Mouse (Mus musculus): ENCODE data around the gene Arrdc5.
"Not testable (repeated sequence)": the region's sequence is repeated elsewhere in the genome, so short reads cannot be mapped to it uniquely, and the experiment has no call there.

Gene Arrdc5

DNA sequence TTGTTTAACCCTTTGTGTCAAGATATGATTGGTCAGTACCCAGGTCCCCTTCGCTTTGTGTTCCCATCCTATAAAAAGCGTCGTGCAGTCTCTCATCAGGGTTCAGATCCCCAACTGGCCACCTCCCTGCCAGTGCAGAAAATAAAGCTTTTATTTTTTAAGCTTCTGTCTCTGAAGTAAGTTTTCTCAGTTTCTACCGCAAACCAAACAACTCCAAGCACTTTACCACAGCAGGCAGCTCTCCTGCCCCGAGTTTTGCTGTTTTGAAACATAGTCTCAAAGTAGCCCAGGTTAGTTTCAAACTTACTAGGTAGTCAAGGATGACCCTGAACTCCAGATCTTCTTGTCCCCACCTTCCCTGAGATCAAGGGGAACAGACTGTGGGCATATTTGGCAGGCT is 21.7 kb downstream of the Arrdc5 start:
- DNase-seq (ENCODE audit: low spot score in 2 of 2): no peak

DNA sequence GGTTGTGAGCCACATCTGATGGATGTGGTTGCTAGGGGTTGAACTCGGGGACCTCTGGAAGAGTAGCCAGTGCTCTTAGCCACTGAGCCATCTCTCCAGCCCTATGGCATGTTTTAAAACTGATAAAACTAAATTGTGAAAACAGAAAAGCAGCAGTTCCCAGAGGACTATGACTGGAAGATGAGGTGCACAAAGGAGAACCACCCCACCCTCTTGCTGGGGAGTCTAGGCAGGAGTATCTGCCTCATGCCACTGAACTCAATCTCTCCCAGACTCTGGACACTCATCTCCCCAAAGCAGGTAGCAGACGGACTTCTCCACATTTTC is 22.6 kb downstream of the Arrdc5 start:
- DNase-seq (ENCODE audit: low spot score in 2 of 2): no peak

DNA sequence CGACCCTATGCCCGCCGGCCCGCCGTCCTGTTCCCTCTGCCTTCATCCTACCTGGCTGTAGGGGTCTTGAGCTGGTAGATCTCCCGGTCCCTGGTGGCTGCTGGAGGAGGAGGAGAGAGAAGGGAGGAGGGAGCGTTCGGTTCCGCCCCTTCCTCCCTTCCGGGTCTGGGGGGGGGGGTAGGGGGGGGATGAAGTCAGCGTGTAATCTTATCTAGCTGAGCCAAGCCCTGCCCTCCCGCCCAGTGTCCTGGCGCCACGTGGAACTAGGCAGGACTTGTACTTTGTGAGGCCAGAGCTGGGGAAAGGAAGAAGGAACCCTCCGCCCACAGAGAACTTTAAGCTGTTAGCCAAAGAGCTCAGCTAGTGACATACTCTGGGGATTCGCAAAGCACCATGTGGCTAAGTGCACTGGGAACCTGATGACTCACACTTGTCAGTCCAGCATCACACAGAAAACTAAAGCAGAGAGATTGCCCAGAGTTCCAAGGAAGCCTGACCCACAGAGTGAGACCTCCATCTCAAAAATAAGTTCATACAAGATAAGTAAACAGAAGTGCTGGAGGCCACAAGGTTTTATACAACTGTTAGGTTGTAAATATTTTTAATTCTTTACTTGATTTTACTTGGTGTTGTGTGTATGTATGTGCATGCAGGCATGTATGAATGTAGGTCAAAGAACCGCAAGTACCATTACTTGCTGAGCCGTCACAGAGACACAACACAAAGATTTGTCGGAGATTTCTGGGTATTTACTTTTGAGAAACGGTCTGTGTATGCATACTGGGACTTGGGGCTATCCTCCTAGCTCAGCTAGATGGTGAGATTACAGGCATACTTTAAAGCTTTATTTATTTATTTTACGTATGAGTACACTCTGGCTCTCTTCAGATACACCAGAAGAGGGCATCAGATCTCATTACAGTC is 23.2 kb downstream of the Arrdc5 start, which contains the start of gene Ticam1:
Ticam1 (minus strand) TSS at position 144 of the 924 bp plus-strand sequence.
- peak; percentile 64 to 72 for DNase-seq (ENCODE audit: low spot score in 2 of 2)

DNA sequence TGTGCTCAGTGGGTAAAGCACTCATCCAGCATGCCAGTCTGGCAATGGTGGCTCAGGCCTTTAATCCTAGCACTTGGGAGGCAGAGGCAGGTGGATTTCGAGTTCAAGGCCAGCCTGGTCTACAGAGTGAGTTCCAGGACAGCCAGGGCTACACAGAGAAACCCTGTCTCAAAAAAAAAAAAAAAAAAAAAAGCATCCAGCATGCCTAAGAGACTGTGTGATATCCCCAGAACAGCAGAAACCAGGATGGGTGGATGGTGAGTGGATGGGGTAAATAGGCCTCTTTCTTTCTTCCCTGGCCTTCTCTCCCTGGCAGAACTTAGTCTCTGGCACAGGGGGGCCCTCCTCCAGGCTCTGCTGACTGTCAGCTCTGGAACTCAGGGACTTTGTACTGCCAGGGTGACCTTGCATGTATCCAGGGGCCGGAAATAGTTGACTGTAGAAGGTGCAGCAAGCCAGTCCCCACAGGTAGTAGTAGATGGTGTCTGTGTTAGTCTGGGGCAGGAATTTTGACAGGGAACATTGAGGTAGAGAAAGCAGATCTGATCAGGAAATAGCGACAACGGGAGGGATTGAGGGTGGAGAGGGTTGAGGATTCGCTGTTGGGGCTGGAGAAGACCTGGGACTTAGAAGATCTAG is 24.1 kb downstream of the Arrdc5 start:
- DNase-seq (ENCODE audit: low spot score in 2 of 2): no peak

DNA sequence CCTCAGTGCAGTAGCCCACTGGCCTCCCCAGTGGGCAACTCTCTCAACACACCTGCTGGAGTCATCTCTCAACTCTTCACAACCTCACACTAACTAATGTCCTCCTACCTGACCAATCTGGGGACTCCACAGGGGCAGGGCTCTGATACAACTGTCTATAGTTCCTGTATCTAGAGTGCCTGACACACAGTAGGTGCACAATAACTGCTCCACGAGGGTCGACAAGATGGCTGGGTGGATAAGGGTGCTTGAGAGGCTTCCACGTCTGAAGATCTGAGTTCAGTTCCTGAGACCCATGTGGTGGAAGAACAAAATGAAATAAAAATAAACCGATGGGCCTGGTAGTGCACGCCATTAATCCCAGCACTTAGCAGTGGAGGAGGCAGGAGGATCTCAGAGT is 26.1 kb downstream of the Arrdc5 start:
- no peak for DNase-seq (ENCODE audit: low spot score in 2 of 2)

DNA sequence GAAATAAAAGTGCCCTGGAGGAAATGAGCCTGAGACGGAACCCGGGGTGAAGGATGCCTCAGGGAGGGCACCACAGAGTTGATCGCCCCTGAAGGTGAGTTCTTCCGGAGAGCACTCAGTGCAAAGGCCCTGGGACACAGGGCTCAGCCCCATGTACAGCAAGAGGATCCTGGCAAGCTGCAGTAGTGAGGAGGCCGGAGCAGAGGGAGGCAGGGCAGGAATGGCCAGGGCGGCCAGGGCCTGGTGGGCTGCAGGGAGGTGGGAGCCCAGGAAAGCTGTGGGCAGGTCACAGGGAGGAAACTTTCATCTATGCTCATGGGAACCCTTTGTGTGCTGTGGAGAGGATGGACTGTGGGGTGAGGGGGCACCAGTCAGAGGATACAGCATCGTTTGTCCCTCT is 26.6 kb downstream of the Arrdc5 start:
- DNase-seq (ENCODE audit: low spot score in 2 of 2): no peak

DNA sequence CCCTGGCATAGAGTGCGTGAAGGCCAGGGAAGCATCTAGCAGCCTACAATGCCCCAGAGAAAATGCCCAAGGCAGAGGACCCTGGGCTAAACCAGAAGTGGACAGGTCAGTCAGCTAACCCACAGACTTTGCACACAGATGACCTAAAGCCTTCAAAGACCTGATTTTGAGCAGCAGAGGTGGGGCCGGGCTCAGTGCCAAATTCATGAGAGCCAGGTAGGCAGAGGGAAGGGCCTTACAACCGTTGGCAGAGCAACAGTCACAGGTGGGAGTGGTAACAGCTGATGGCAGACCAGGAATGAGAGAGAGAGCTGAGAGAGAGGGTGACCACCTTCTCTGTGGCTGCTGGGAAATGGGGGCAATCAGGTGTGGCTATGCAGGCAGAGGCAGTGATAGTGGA is 27.4 kb downstream of the Arrdc5 start:
- no peak for DNase-seq (ENCODE audit: low spot score in 2 of 2)

DNA sequence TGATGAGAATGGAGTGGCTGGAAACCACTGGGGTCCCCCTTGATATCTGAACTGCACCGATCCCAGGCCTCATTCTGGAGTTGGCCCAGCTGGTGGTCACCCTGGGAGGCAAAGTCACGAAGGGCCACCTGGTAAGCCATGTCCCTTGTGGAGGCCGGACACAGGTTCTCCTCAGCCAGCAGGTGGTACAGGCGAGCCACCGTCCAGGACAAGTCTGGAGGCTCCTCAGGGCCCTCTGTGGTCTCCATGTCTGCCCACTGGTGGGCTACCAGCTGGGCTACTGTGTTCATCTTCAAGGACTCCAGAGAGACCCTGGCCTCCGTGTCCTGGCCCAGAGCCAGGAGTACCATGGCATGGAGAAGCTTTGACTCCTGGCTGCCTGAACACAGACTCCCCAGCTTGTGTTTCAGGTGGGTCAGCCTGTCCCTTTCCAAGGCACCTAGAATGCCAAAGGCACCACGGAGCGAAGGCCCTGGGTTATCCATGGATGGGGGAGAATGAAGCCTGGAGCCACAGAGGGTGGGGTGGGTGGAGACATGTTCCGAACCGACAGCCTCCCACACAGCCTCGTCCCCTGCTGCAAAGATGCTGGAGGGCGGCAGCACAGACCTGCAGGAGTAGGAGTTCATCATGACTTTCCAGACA is 28.4 kb downstream of the Arrdc5 start:
- DNase-seq (ENCODE audit: low spot score in 2 of 2): no peak

DNA sequence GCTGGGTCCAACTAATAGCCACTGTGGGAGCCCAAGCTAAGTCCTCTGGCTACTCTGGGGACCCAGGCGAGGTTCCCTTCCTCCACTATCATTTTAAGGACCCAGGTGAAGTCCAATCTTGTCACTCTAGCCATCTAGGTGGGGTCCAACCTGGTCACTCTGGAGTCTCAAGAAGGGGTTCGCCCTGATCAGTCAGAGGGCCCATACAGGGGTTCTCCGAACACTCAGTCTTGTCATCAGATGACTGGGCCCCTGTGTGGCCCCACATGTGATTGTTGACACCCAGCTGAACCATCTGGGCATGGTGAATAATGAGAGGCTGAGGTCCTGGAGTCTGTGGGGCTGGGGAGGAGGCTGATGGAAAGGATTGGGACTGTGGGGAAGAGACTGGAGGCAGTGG is 30.3 kb downstream of the Arrdc5 start:
- DNase-seq (ENCODE audit: low spot score in 2 of 2): no peak

DNA sequence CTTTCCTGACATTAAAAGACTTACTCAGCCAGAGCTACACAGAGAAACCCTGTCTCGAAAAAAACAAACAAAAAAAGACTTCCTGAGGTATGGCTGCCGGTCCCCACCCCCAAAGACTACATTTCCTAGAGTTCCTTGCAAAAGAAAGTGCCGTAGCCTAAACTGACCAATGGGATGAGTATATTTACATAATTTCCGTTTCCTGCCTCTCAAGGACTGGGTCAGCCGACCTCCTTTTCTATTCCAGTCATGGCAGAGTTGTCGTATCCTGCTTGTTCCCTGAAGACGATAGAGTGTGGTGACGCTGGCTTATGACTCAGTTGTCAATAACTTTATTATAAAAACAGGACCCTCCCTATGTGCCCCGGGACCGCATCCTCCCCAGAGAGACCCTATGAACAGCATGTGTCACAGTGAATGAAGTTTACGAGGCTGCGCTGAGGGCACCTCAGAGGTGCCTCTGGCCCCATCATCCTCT is 30.9 kb downstream of the Arrdc5 start:
- DNase-seq (ENCODE audit: low spot score in 2 of 2): peak in 1 of 2 experiments; percentile 52

DNA sequence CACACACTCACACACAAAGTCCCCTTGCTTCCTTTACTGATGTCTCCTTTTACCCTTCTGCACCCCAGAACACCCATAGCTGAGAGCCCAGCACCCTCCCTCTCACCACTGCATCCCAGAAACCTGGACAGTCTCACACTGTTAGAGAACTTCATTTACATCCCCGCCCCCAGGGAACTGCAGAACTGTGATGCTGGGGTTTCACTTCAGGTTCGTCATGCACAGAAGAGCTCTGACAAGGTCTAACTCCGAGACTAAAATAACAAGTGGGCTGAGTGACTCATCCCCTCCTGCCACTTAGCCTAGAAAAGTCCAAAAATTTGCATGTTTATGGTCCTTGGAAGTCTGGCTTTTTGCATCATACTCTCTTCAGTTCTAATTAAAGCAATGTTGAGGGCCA is 33.8 kb downstream of the Arrdc5 start:
- peak in 1 of 2 experiments; percentile 60 for DNase-seq (ENCODE audit: low spot score in 2 of 2)

DNA sequence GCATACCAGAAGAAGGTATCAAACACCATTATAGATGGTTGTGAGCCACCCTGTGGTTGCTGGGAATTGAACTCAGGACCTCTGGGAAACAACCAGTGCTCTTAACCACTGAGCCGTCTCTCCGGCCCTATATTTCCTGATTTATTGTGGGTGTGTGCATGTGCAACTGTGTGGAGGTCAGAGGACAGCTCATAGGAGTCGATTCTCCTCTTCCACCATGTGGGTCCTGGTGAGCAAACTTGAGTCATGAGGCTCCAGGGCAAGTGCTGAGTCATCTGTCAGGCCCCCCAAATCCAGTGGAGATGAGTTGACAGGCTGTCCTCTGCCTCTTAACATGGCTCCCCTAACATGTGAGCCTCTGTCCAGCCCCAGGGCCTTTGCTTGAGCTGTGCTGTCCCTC is 34.2 kb downstream of the Arrdc5 start:
- DNase-seq (ENCODE audit: low spot score in 2 of 2): no peak

DNA sequence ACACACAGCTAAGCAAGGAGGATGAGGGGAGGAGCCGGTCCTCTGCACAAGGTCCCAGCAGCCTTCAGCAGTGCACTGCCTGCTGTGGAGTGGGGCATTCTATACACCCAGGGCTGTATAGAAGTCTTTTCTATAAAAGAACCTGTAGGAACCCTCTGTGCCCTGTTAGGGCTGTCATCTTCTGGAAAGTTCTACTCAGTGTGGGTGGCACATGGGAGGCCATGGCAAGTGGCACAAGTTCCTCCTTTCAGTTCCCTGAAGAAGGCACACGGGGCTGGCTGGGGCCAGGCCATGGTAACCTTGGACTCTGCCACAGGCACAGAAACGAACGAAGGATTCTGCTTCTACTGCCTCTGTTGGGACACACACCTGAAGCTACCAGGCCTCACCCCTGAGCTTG is 35.1 kb downstream of the Arrdc5 start:
- no peak for DNase-seq (ENCODE audit: low spot score in 2 of 2)

DNA sequence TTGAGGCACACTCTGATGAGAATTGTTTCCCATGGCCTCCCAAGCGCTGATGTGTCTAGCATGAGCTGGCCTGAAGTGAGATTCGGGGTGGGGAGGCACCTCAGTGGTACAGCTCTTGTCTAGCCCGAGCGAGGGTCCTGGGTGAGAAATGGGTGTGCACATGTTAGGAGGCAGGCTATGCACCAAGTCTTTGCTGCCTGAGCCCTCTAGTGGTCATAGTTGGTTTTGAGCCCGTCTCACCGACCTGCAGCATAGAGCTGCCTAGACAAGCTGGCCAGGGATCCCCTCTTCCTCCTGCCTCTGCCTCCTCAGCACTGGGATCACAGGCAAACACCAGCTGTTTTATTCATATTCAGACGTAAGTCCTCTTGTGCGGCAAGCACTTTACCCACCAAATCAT is 36.1 kb downstream of the Arrdc5 start:
- DNase-seq (ENCODE audit: low spot score in 2 of 2): peak in 1 of 2 experiments; percentile 77

DNA sequence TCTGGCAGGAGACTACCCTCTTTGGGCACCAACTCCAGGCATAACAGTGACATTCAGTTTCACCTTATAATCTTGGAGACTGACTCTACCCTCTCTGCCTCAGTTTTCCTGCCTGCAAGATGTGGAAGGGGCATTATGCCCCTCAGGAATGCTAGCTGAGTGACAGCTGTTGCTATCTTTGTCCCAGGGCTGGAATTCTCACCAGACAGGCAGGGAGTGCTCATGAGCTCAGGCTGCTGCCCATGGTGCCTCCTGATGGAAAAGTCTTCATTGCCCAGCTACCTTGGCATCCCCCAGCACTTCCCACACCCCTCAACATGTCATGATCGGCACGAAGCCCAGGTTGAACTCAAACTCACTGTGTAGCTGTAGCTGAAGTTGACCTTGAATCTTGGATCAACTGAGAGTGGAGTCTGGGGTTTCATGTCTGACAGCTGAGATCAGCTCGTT is 37.4 kb downstream of the Arrdc5 start:
- no peak for DNase-seq (ENCODE audit: low spot score in 2 of 2)

DNA sequence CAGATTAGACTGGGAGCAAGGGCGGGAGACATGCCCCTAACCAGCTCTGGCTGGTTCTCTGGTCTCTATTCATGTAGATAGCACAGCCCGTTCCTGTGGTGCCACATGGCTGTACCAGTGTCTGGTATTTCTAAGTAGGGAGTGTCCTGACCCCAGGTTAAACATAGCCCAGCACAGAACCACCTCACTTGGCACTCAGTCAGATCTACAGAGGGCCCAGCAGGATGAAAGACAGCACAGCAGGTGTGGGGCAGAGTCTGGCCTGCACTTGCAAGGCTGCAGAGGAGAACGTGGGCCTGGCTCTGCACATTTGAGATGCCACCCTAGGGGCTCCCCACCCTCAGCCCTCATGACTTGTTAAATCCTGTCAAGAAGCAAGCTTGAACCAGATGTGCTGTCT is 38.9 kb downstream of the Arrdc5 start:
- no peak for DNase-seq (ENCODE audit: low spot score in 2 of 2)

DNA sequence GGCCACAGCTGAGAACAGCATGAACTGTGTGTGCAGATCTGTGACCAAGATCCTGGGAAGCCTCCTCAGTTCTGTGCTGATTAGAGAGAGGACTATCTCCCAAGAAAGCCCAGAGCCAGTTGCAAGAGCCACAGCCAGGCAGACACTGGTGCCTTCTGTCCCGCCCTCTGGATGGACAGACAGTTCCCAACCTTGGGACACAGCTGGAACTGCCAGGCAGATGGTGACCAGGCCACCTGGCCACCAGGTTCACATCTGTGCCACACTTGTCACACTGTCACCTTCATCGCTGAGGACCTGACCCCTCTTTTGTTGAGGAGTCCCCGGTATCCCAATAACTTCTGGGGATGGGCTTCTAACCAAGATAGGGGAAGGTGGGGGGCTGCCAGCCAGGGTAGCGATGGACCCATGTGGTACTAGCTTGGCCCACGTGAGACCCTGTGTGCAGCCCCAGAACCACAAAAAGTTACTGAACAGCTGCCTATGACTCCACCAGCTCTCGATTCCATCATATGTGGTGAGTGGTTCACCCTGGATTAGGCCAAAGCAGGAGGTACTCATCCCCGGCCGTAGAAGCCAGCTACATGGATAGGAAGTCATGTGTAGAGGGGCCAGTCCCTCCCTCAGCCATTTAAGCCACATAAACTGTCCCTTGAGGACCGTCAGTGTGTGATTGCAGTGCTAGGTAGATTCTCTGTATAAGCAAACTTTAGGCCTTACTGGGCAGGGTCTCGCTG is 40.6 kb downstream of the Arrdc5 start:
- DNase-seq (ENCODE audit: low spot score in 2 of 2): no peak

DNA sequence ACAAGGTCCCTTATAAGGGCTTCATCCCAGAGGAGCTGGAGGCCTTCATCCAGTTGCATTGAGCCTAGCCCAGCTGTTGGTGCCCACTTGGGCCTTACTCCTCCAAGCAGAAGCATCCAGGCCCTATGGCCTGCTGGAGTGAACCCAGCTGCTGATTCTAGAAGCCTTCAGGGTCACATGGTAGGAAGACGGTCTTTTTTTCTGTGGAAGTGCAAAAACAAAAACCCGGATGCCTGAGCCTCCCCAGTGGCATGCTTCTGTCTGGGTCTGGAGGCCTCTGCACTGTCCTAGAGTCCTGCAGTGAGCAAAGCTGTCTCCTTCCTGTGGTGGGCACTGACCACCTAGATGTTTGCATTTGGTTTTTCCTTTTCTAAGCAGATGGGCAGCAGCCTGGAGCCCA is 41.3 kb downstream of the Arrdc5 start:
- DNase-seq (ENCODE audit: low spot score in 2 of 2): not testable (repeated sequence)

DNA sequence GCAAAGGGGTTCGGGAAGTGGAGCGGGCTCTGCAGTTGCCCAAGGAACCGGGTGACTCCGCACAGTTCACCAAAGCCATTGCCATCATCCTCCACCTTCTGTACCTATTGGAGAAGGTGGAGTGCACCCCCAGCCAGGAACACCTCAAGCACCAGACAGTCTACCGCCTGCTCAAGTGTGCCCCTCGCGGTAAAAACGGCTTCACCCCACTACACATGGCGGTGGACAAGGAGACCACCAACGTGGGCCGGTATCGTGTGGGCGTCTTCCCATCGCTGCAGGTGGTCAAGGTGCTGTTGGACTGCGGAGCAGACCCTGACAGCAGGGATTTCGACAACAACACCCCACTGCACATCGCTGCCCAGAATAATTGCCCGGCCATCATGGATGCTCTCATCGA is 41.8 kb downstream of the Arrdc5 start:
- DNase-seq (ENCODE audit: low spot score in 2 of 2): not testable (repeated sequence)

DNA sequence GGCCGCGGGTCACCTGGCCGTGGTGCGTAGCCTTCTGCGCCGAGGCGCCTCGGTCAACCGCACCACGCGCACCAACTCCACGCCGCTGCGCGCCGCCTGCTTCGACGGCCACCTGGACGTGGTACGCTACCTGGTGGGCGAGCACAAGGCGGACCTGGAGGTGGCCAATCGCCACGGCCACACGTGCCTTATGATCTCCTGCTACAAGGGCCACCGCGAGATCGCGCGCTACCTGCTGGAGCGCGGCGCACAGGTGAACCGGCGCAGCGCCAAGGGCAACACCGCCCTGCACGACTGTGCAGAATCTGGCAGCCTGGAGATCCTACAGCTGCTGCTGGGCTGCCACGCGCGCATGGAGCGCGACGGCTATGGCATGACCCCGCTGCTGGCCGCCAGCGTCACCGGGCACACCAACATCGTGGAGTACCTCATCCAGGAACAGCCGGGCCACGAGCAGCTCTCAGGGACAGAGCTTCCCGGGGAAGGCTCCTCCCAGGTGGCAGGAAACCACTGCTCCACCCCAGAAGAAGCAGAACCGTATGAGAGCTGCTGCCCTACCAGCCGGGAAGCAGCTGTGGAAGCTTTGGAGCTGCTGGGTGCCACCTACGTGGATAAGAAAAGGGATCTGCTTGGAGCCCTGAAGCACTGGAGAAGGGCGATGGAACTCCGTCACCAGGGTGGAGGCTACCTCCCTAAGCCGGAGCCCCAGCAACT is 42.7 kb downstream of the Arrdc5 start:
- DNase-seq (ENCODE audit: low spot score in 2 of 2): no peak

DNA sequence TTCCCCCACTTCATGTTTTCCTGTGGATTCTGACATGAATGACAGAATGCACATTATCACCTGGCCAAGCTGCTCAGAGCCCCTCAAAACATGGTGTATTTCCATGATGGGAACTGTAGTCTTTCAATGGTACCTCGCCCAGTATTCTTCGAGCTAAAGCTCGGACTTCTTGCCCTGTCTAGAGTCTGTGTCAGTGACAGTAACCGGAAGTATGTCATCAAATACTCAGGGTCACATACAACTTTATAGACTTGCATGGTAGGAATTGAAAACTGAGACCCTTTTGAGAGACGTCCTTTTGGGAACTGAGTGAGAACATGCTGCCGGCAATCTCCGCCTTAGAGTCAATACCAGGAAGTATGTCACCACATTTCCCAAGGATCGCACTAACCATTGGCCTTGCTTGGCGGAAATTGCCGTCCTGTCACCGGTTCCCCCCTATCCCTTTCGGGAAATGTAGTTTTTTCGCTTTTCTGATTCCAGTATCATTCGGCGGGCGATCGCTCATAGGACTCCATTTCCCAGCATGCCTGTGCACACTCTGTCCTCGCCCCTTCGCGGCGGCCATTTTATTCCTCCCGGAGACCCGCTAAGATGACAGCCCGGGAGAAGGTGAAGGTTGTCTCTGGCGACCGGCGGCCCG is 43.7 kb downstream of the Arrdc5 start, which contains the start of gene Fem1a:
Fem1a (plus strand) TSS at position 572 of the 643 bp plus-strand sequence.
- peak; percentile 91 to 96 for DNase-seq (ENCODE audit: low spot score in 2 of 2)
